Mouse (Mus musculus) kidney, adult 9 months (tissue): ENCODE data around the gene Usp42.

Source experiments
- DNase-seq: peaks from one replicate; pipeline ENCODE4 v3.0.0; 2022

Usp42 gene

DNA sequence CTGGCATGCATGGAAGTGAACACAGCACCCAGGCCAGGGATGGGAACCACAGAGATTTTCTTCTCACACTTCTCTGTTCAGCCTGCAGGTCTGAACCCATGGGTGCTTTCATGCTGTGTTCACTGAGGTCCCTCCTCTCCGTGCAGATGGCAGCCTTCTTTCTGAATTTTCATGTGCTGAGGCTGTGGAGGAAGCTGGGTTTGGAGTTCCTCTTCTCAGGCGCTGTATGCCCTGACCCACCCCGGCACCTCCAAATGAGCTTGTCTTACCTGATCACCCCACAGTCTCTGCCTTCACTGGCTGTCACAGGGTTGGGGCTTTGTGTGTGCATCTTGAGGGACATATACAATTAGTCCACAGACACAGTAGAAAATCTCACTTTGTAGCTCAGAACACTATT is 44.5 kb downstream of the Usp42 start:
- no peak for DNase-seq

- no peak for DNase-seq
Observed at GRCm38 (mm10) chr5:143686456-143686855, 45.6 kb downstream of the Usp42 start.

- DNase-seq, result no peak
Observed at GRCm38 (mm10) chr5:143684911-143685390, 47.1 kb downstream of the Usp42 start.

- DNase-seq, result no peak
Observed at GRCm38 (mm10) chr5:143683696-143684095, 48.4 kb downstream of the Usp42 start.

- DNase-seq, result no peak
Observed at GRCm38 (mm10) chr5:143679654-143680053, 52.4 kb downstream of the Usp42 start.

GRCm38 (mm10) chr5:143678634-143679271 is 53.3 kb downstream of the Usp42 start:
- DNase-seq, result no peak

DNA sequence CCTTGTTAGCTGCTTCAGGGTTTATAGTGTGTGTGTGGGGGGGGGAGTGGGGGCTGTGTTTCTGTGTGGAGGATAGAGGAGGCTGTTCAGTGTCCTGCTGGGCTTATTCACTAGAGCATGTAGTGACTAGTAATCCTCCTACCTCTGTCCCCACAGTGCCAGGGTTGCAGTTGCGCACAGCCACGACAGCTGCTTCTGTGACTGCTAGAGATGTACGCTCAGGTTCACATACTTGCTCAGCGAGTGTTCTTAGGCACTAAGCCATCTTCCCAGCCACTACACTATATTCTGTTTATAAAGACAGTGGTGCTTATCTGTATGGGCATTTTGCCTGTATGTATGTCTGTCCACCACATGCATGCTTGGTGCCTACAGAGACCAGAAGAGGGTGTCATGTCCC is 54.7 kb downstream of the Usp42 start:
- no peak for DNase-seq

- DNase-seq, result no peak
Observed at GRCm38 (mm10) chr5:143676218-143676985, 55.7 kb downstream of the Usp42 start.

DNA sequence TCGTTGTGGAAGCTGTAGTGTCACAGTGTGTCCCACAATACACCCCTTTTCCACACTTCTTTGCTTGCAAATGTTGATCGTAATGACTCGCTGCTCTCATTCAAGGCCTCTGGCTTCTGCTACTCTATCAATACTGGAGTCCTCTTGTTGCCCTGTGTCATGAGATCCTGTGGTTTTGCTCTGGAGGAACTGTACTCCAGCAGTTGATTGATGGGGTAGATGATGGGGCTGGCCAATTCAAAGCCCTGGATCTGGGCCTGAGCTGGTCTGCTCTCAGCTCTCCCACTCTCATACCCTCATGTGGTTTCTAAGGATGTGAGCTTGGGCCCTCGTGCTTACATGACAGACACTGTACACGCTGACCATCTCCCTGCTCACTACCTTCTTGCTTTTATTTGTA is 57.5 kb downstream of the Usp42 start:
- no peak for DNase-seq

DNA sequence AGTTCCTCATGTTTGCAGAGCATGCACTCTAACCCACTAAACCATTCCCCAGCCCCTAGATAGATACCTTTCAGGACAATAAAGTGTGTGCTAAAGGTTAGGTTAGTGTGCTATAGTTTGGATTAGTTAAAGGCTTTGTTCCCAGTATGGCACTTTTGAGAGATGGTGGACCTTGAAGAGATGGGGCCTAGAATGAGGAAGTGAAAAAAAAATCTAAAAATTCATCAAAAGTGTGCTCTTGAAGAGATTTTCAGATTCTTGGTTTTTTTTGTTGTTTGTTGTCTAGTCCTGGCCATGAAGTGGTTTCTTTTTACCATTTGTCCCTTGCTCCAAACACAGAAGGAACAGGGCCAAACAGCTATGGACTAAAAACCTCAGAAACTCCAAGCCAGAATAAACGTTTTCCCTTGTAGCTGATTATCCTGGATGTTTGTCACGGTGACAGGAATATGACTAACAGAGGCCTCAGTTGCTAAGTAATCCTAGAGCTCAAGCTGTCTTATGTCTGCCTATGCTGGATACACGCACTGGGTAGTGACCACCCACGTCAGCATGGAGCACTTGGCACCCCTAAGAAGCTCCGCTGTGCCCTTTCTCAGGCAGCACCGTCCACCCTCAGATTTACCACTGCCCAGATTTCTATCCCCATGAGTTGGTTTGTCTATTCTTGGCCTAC is 61.2 kb downstream of the Usp42 start:
- DNase-seq, result no peak

DNA sequence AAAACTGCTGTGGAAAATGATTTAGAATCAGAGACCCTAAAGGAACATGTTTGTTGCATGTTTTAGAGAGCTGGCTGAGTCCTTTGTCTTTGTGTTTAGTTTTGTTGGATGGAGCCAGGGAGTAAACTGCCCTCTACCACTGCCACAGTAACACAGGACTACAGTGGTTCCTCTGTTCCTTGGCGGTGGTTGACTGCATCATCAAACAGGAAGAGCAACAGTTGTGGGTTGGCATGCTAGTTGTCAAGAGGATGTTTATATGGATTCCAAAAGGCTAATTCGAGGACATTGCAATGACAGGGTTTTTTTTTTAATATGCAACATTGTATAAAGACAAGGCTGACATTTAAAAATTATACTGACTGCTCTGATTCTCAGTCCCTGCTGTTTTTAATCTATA is 62.2 kb downstream of the Usp42 start:
- DNase-seq, result no peak

DNA sequence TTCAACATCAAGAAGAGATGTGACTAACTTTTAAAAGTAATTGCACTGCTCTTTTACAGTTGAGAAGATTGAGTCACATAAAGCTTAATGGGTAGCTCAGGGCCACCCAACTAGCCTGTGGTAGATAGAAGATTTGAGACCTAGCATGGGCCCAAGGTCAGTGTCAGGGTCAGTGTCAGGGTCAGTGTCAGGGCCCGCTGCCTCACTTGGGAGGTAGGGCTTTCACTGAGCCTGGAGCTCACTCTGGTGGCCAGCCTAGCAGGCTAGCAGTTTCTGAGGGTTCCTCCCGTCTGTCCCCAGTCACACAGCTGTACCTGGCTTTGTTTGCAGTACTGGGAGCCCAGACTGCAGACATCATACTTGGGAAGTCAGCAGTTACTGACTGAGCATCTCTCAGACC is 62.7 kb downstream of the Usp42 start:
- no peak for DNase-seq

- DNase-seq, result peak; percentile 70
Observed at GRCm38 (mm10) chr5:143668884-143669283, 63.2 kb downstream of the Usp42 start.

- DNase-seq, result no peak
Observed at GRCm38 (mm10) chr5:143666015-143666414, 66.1 kb downstream of the Usp42 start.

GRCm38 (mm10) chr5:143665561-143665960 is 66.5 kb downstream of the Usp42 start:
- DNase-seq, result no peak

- peak; percentile 38 for DNase-seq
Observed at GRCm38 (mm10) chr5:143663074-143663687, 68.9 kb downstream of the Usp42 start.
